Mouse (Mus musculus): ENCODE results near the gene Slfn3. TPM values are rescaled to one million over a fixed set of nuclear protein-coding genes. Genes with fewer than 3 reads are reported as not detected.
"Not testable (repeated sequence)": the region's sequence is repeated elsewhere in the genome, so short reads cannot be mapped to it uniquely, and the experiment has no call there.

Gene Slfn3
- polyA plus RNA-seq, 1 experiment = not detected

GRCm38 (mm10) chr11:83224217-83224616, 33.1 kb downstream of the Slfn3 start:
- Histone ChIP-seq H3K4me3 (ENCODE audit: insufficient read depth, low read depth, low read length) (no peak overlapping the region), H3K27ac (ENCODE audit: insufficient read depth, low read depth, low read length) (no peak overlapping the region), H3K4me1 (ENCODE audit: control insufficient read depth, insufficient read depth, low read length) (no peaks in the 10 kb centered on the region)
- WGBS = 90% methylated on average over 9 of the region's 9 CpGs
- TF ChIP-seq POLR2A (IDR thresholded peaks at IDR 0.05; ENCODE audit: insufficient read depth, low read depth, low read length) (no peak), CTCF (IDR thresholded peaks at IDR 0.05; ENCODE audit: insufficient read depth, low read depth, low read length) (no peak)

- H3K4me1 ChIP-seq (ENCODE audit: control insufficient read depth, insufficient read depth, low read length) = no peaks in the 10 kb centered on the region
- H3K27ac ChIP-seq (ENCODE audit: insufficient read depth, low read depth, low read length) = no peak overlapping the region
- no peak overlapping the region for H3K4me3 ChIP-seq (ENCODE audit: insufficient read depth, low read depth, low read length)
- TF ChIP-seq POLR2A (IDR thresholded peaks at IDR 0.05; ENCODE audit: insufficient read depth, low read depth, low read length) = no peak
- WGBS = 77% methylated on average over 3 of the region's 3 CpGs
Observed at GRCm38 (mm10) chr11:83224750-83225149, 33.6 kb downstream of the Slfn3 start.

DNA sequence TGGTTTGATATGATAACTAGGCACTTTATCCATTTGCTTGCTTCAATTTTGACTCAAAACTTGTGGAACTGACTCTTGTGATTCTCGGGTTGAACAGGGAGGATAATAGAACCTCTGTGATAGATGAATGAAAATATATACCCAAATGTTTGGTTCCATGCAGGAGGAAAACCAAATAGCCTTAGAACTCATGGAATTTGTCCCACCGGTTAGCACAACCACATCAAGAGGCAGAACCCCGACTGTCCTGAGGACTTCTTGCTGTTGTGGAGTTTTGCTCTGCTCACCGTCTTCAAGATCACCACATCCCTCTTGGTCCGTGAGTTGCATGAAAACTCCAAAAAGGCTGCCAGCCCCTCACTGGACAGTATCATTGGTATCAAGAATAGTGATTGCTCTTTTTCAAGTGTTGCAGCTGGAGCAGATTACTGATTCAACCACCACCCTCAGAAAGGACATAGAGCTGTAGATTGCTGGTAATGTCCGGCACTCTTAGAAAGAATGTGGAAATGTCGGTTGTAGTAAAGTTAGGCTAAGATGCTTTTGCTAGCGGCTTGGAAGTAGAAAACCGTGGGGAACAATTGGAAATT, 34.3 kb downstream of the Slfn3 start:
- no peak overlapping the region for H3K27ac ChIP-seq (ENCODE audit: insufficient read depth, low read depth, low read length)
- WGBS = 90% methylated on average over 9 of the region's 9 CpGs
- no peak overlapping the region for H3K4me3 ChIP-seq (ENCODE audit: insufficient read depth, low read depth, low read length)
- no peak for TF ChIP-seq POLR2A (IDR thresholded peaks at IDR 0.05; ENCODE audit: insufficient read depth, low read depth, low read length)
- no peak for TF ChIP-seq CTCF (IDR thresholded peaks at IDR 0.05; ENCODE audit: insufficient read depth, low read depth, low read length)
- H3K4me1 ChIP-seq (ENCODE audit: control insufficient read depth, insufficient read depth, low read length) = no peaks in the 10 kb centered on the region

DNA sequence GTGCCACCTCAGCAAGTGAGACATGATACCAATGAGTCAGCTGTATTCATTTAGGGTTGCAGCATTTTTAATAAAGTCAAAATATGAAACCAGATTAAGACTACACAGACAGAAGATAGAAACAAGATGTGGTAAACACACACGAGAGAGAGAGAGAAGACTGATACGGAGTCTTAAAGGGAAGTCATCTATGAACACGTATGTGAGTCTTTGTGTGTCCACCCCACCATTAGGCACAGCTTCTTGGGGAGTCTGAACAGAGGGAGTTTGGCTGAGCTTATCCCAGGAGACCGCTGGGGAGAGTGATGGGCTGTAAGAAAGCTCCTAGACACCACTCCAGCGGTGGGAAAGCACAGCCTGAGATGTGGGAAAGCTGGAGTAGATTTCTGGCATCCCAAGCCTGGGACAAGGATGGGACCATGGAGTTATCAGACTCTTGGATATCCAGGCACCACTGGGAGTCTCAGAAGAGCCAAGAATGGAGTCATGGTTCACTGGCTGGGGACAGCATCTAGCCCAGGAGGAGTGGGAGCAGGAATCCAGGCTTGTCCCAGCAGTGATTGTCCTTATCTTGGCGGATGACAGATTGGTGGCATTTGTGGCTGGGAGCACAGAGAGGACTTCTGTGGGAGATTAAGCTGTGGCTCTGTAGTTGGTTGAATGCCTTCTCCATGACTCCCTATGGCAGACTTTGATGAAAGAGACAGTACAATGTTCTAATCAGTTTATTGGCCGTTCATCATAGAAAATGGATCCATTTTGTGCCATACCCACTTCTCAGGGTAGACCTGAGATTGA, 37.0 kb downstream of the Slfn3 start:
- TF ChIP-seq POLR2A (IDR thresholded peaks at IDR 0.05; ENCODE audit: insufficient read depth, low read depth, low read length) = no peak
- TF ChIP-seq CTCF (IDR thresholded peaks at IDR 0.05; ENCODE audit: insufficient read depth, low read depth, low read length) = no peak
- WGBS = 85% methylated on average over 7 of the region's 7 CpGs
- Histone ChIP-seq H3K27ac (ENCODE audit: insufficient read depth, low read depth, low read length) (no peak overlapping the region), H3K4me1 (ENCODE audit: control insufficient read depth, insufficient read depth, low read length) (no peaks in the 10 kb centered on the region), H3K4me3 (ENCODE audit: insufficient read depth, low read depth, low read length) (no peak overlapping the region)

DNA sequence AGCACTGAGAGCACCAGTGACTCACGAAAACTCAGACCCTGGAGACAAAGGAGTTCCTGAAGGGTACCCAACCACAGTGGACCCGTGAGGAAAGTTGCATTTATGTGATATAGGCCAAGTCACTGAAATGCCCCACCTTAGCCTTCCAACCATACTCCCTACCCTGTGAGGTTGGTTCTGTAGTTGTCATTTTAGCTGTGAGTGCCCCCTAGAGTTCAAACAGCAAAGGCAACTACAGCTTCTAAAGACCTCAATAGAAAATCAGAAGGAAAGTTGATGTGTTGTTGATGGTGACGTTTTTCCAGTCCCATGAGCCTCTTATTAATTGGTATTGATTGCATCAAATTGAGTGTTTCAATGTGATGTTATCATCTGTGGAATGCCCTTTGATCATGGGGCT, 39.8 kb downstream of the Slfn3 start:
- 70% methylated on average over 3 of the region's 3 CpGs for WGBS
- H3K4me1 ChIP-seq (ENCODE audit: control insufficient read depth, insufficient read depth, low read length) = no peaks in the 10 kb centered on the region
- TF ChIP-seq POLR2A (IDR thresholded peaks at IDR 0.05; ENCODE audit: insufficient read depth, low read depth, low read length) = no peak
- TF ChIP-seq CTCF (IDR thresholded peaks at IDR 0.05; ENCODE audit: insufficient read depth, low read depth, low read length) = no peak

DNA sequence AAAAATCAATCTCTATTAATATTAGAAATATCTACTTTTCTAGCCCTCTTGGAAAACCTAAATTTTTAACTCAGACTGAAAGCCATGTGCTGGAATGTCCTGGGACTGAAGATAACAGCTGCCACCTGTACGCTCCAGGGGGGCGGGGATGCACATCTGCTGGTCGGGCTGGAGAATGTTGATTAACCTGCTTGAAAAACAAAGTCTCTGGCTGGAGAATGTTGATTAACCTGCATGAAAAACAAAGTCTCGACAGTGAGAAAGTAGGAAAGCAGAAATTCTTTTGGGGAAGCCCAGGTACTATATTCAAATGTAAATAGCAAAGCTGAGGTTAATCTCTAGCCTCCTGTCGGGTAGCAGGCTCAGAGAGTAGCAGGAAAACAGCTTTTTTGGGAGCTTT, 42.5 kb downstream of the Slfn3 start:
- 44% methylated on average over 5 of the region's 5 CpGs for WGBS
- H3K4me3 ChIP-seq (ENCODE audit: insufficient read depth, low read depth, low read length); H3K27ac ChIP-seq (ENCODE audit: insufficient read depth, low read depth, low read length); H3K4me1 ChIP-seq (ENCODE audit: control insufficient read depth, insufficient read depth, low read length): not testable (repeated sequence)

More for the DNA sequence above, 39.8 kb downstream of the Slfn3 start:
- no peak overlapping the region for H3K27ac ChIP-seq (ENCODE audit: insufficient read depth, low read depth, low read length)
- H3K4me3 ChIP-seq (ENCODE audit: insufficient read depth, low read depth, low read length) = no peak overlapping the region

DNA sequence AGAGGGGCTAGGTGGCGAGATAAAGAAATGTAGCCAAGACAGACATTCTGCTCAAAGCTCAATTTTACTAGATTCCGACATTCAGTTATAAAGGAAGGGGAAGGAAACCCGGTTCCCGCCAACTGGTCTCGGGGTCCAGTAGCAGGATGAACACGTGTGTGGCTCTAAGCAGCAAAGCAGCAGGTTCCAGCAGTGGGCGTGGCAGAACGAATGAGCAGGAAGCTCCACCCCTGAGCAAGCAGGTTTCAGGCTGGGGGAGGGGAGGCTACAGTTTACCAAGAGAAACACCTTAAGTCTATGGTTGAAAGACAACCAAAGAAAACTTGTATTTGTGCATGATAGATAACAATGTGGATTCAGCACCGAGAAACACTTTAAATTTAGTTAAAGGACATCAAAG, 46.3 kb downstream of the Slfn3 start:
- not testable (repeated sequence) for H3K4me3 ChIP-seq (ENCODE audit: insufficient read depth, low read depth, low read length)
- WGBS = 84% methylated on average over 9 of the region's 9 CpGs

GRCm38 (mm10) chr11:83238389-83238788, 47.3 kb downstream of the Slfn3 start:
- WGBS = 94% methylated on average over 2 of the region's 2 CpGs
- Histone ChIP-seq H3K4me1 (ENCODE audit: control insufficient read depth, insufficient read depth, low read length) (no peaks in the 10 kb centered on the region), H3K4me3 (ENCODE audit: insufficient read depth, low read depth, low read length) (no peak overlapping the region), H3K27ac (ENCODE audit: insufficient read depth, low read depth, low read length) (no peak overlapping the region)
- TF ChIP-seq POLR2A (IDR thresholded peaks at IDR 0.05; ENCODE audit: insufficient read depth, low read depth, low read length) (no peak), CTCF (IDR thresholded peaks at IDR 0.05; ENCODE audit: insufficient read depth, low read depth, low read length) (no peak)

More for the DNA sequence above, 46.3 kb downstream of the Slfn3 start:
- H3K27ac ChIP-seq (ENCODE audit: insufficient read depth, low read depth, low read length); H3K4me1 ChIP-seq (ENCODE audit: control insufficient read depth, insufficient read depth, low read length): not testable (repeated sequence)

DNA sequence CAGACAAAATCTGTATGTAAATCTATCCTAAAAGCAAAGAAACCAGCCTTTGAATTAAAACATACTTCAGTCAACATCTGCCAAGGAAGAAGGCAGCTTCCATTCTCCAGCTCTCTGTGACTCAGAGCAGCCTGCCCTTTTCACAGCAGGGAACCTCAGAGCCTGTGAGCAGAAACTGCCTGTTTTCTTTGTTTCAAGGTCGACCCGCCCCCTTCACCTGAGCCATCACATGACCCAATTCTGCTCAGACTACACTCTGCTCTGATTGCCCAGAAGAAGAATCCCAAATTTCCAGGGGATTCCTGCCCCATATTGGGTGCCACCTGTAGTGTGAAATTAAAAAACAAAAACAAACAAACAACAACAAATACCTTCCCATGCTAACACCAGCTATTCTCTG, 48.7 kb downstream of the Slfn3 start:
- no peak overlapping the region for H3K4me3 ChIP-seq (ENCODE audit: insufficient read depth, low read depth, low read length)
- WGBS = 12% methylated on average over 2 of the region's 2 CpGs
- TF ChIP-seq CTCF (IDR thresholded peaks at IDR 0.05; ENCODE audit: insufficient read depth, low read depth, low read length) (no peak), POLR2A (IDR thresholded peaks at IDR 0.05; ENCODE audit: insufficient read depth, low read depth, low read length) (no peak)

GRCm38 (mm10) chr11:83257211-83257610, 66.1 kb downstream of the Slfn3 start:
- not testable (repeated sequence) for H3K4me1 ChIP-seq (ENCODE audit: control insufficient read depth, insufficient read depth, low read length); H3K4me3 ChIP-seq (ENCODE audit: insufficient read depth, low read depth, low read length); H3K27ac ChIP-seq (ENCODE audit: insufficient read depth, low read depth, low read length)
- WGBS = 56% methylated on average over 5 of the region's 5 CpGs

More for the DNA sequence above, 48.7 kb downstream of the Slfn3 start:
- no peak overlapping the region for H3K27ac ChIP-seq (ENCODE audit: insufficient read depth, low read depth, low read length)
- no peaks in the 10 kb centered on the region for H3K4me1 ChIP-seq (ENCODE audit: control insufficient read depth, insufficient read depth, low read length)
